Mouse (Mus musculus) forebrain, postnatal 0 days (tissue): ENCODE data around the gene Zmynd19. TPM values are rescaled to one million over a fixed set of nuclear protein-coding genes. Genes with fewer than 3 reads are reported as not detected.
A peak's percentile ranks its signal among the peaks of the same experiment; 100 is the strongest.
"Not testable (repeated sequence)": the region's sequence is repeated elsewhere in the genome, so short reads cannot be mapped to it uniquely, and the experiment has no call there.

ENCODE experiments used
- ATAC-seq: fragments of 200-750 bp; cut with Nextera tagmentation; 2 replicates; pipeline ENCODE4 v1.8.0; 2017; ENCODE audit warnings: mild to moderate bottlenecking, moderate library complexity
- DNase-seq: peaks from one replicate; pipeline ENCODE4 v3.0.0-alpha.2; 2015
- H3K27ac ChIP-seq: fragments of 300-500 bp; sonication (generic); 2 replicates; pipeline ENCODE4 v1.5.1; 2014; ENCODE audit warnings: low read depth, mild to moderate bottlenecking, antibody characterized with exemption, low read length, moderate library complexity, mixed read lengths
- H3K27me3 ChIP-seq: fragments of 300-500 bp; sonication (generic); 2 replicates; pipeline ENCODE4 v1.6.1; 2014; ENCODE audit warnings: mild to moderate bottlenecking, low read length, mixed read lengths; ENCODE audit not compliant: insufficient read depth
- H3K36me3 ChIP-seq: fragments of 300-500 bp; sonication (generic); 2 replicates; pipeline ENCODE4 v1.6.1; 2014; ENCODE audit warnings: mild to moderate bottlenecking, moderate library complexity; ENCODE audit not compliant: insufficient read depth
- H3K4me1 ChIP-seq: fragments of 300-500 bp; sonication (generic); 2 replicates; pipeline ENCODE4 v1.6.1; 2014; ENCODE audit warnings: antibody characterized with exemption; ENCODE audit not compliant: insufficient read depth
- H3K4me2 ChIP-seq: fragments of 300-500 bp; sonication (generic); 2 replicates; pipeline ENCODE4 v1.6.1; 2014; ENCODE audit warnings: low read depth, mild to moderate bottlenecking, moderate library complexity
- H3K4me3 ChIP-seq: fragments of 300-500 bp; sonication (generic); 2 replicates; pipeline ENCODE4 v1.5.1; 2014; ENCODE audit warnings: low read depth, low read length, mixed read lengths
- H3K9ac ChIP-seq: fragments of 300-500 bp; sonication (generic); 2 replicates; pipeline ENCODE4 v1.6.1; 2014; ENCODE audit warnings: mild to moderate bottlenecking
- H3K9me3 ChIP-seq: fragments of 300-500 bp; sonication (generic); 2 replicates; pipeline ENCODE4 v1.6.1; 2016; ENCODE audit warnings: low read length
- CTCF ChIP-seq: sonication (generic); IDR thresholded peaks from 2 replicates; pipeline ENCODE4 v1.5.1; 2016; ENCODE audit warnings: antibody characterized with exemption, control low read depth, low read depth
- WGBS: fragments of 180-500 bp; shearing (Covaris S2); extraction: QIAGEN DNeasy Blood & Tissue Kit; methylation state at CpG from one replicate; pipeline ENCODE4 v1.1.7; 2014; 5-methylcytosine and 5-hydroxymethylcytosine counted together
- polyA plus RNA-seq: library from polyadenylated mRNA; unstranded; fragments of >200 nt; fragmentation: Nextera tagmentation; extraction: Ambion mirVana; gene quantifications from 2 replicates; pipeline ENCODE4 v1.2.1, GENCODE M21; 2015
- total RNA-seq: library from RNA; depleted of rRNA; stranded (reverse); fragments of >200 nt; gene quantifications from 2 replicates; pipeline ENCODE4 v1.2.3, GENCODE M21; 2014

Gene Zmynd19
- total and polyA plus RNA-seq, 2 experiments from 2014 or later: 21.9 to 34.9 TPM

- H3K4me2 ChIP-seq: peak within 1 kb of the TSS; percentile 66
- ATAC-seq (peak; percentile 98), DNase-seq (peak; percentile 94)
- peaks cover 50% of the 10 kb centered on the region for H3K36me3 ChIP-seq
- H3K4me3 ChIP-seq: peak within 1 kb of the TSS; percentile 50
- peaks cover 6% of the 10 kb centered on the region; the same call in 1 of the 2 replicates for H3K4me1 ChIP-seq
- H3K27me3 ChIP-seq: no peaks in the 10 kb centered on the region
- WGBS: under 1% methylated on average over 28 of the region's 28 CpGs
- peak within 1 kb of the TSS; percentile 37; the same call in 1 of the 2 replicates for H3K27ac ChIP-seq
- peak; percentile 98 for TF ChIP-seq CTCF
- peak within 1 kb of the TSS; percentile 56 for H3K9ac ChIP-seq
- H3K9me3 ChIP-seq: no peaks in the 10 kb centered on the region
These were observed 12.9 kb downstream of the Zmynd19 start, which contains the start of gene Dph7 for GRCm38 (mm10) chr2:24962304-24963000. Dph7 (plus strand) TSS chr2:24962400.

GRCm38 (mm10) chr2:24970386-24970785, 20.8 kb downstream of the Zmynd19 start:
- ATAC-seq (no peak), DNase-seq (no peak)
- Histone ChIP-seq H3K4me2 (no peak overlapping the region), H3K9ac (no peak overlapping the region), H3K27ac (no peak overlapping the region), H3K36me3 (peaks cover 57% of the 10 kb centered on the region), H3K27me3 (no peaks in the 10 kb centered on the region), H3K9me3 (no peaks in the 10 kb centered on the region), H3K4me1 (peaks cover 6% of the 10 kb centered on the region; the same call in 1 of the 2 replicates), H3K4me3 (no peak overlapping the region)
- TF ChIP-seq CTCF: no peak
- 82% methylated on average over 4 of the region's 4 CpGs for WGBS

GRCm38 (mm10) chr2:24974452-24974851, 24.9 kb downstream of the Zmynd19 start:
- ATAC-seq, DNase-seq, H3K9me3 ChIP-seq, H3K27me3 ChIP-seq, H3K4me1 ChIP-seq: not testable (repeated sequence)
- Histone ChIP-seq H3K9ac (peak overlapping the region; percentile 84), H3K4me2 (peak overlapping the region; percentile 95), H3K4me3 (peak overlapping the region; percentile 81), H3K27ac (peak overlapping the region; percentile 85), H3K36me3 (peaks cover 29% of the 10 kb centered on the region)
- WGBS: 2% methylated on average over 17 of the region's 17 CpGs

GRCm38 (mm10) chr2:24974906-24975703, 25.5 kb downstream of the Zmynd19 start, which contains the start of gene Mrpl41:
Mrpl41 (minus strand) TSS chr2:24975098.
- H3K36me3 ChIP-seq: peaks cover 23% of the 10 kb centered on the region
- ATAC-seq: peak; percentile 100

GRCm38 (mm10) chr2:24975704-24976297, 26.2 kb downstream of the Zmynd19 start, which contains the start of gene Pnpla7:
Pnpla7 (plus strand) TSS chr2:24976033.
- ATAC-seq (peak; percentile 1), DNase-seq (peak; percentile 50)
- no peak for TF ChIP-seq CTCF
- peak within 1 kb of the TSS; percentile 85 for H3K27ac ChIP-seq
- peak within 1 kb of the TSS; percentile 95 for H3K4me2 ChIP-seq
- WGBS: under 1% methylated on average over 16 of the region's 16 CpGs
- H3K9me3 ChIP-seq: no peaks in the 10 kb centered on the region
- no peaks in the 10 kb centered on the region for H3K27me3 ChIP-seq
- H3K4me1 ChIP-seq: peaks cover 9% of the 10 kb centered on the region; the same call in 1 of the 2 replicates
- peak within 1 kb of the TSS; percentile 84 for H3K9ac ChIP-seq
- peak within 1 kb of the TSS; percentile 81 for H3K4me3 ChIP-seq
- H3K36me3 ChIP-seq: peaks cover 18% of the 10 kb centered on the region

More at GRCm38 (mm10) chr2:24974906-24975703, 25.5 kb downstream of the Zmynd19 start, which contains the start of gene Mrpl41:
- peak; percentile 99 for DNase-seq
- H3K9me3 ChIP-seq: no peaks in the 10 kb centered on the region
- peak within 1 kb of the TSS; percentile 95 for H3K4me2 ChIP-seq
- no peaks in the 10 kb centered on the region for H3K27me3 ChIP-seq
- peak within 1 kb of the TSS; percentile 84 for H3K9ac ChIP-seq
- peaks cover 9% of the 10 kb centered on the region; the same call in 1 of the 2 replicates for H3K4me1 ChIP-seq
- H3K4me3 ChIP-seq: peak within 1 kb of the TSS; percentile 81
- peak within 1 kb of the TSS; percentile 85 for H3K27ac ChIP-seq
- WGBS: 1% methylated on average over 64 of the region's 64 CpGs
- 0 out of 2 replicates have a peak, but pooled peaks have one; percentile 18 for TF ChIP-seq CTCF

GRCm38 (mm10) chr2:24976960-24977359, 27.4 kb downstream of the Zmynd19 start:
- ATAC-seq: no peak
- Histone ChIP-seq H3K4me1 (peaks cover 9% of the 10 kb centered on the region; the same call in 1 of the 2 replicates), H3K4me2 (no peak overlapping the region), H3K9me3 (no peaks in the 10 kb centered on the region), H3K27ac (no peak overlapping the region), H3K9ac (no peak overlapping the region), H3K27me3 (no peaks in the 10 kb centered on the region), H3K4me3 (no peak overlapping the region), H3K36me3 (peaks cover 8% of the 10 kb centered on the region; the same call in 1 of the 2 replicates)
- 89% methylated on average over 5 of the region's 5 CpGs for WGBS
- TF ChIP-seq CTCF: no peak
- DNase-seq: no peak
